Mouse (Mus musculus): ENCODE measurements around the gene Dync2h1.
"Not testable (repeated sequence)": the region's sequence is repeated elsewhere in the genome, so short reads cannot be mapped to it uniquely, and the experiment has no call there.

Gene Dync2h1

GRCm38 (mm10) chr9:7184172-7184896 is at the start of gene Dync2h1, which contains the start of gene Dcun1d5:
Gene Dync2h1, minus strand, starts transcription at chr9:7184446.
Gene Dcun1d5, plus strand, starts transcription at chr9:7184520.
- peak; percentile 90 for DNase-seq (ENCODE audit: low spot score)

GRCm38 (mm10) chr9:7221460-7221859 is 37.2 kb upstream of the Dync2h1 start:
- no peak for DNase-seq (ENCODE audit: low spot score)

GRCm38 (mm10) chr9:7221024-7221423 is 36.8 kb upstream of the Dync2h1 start:
- DNase-seq (ENCODE audit: low spot score) = no peak

- DNase-seq (ENCODE audit: low spot score) = peak; percentile 14
These were observed 32.0 kb upstream of the Dync2h1 start for GRCm38 (mm10) chr9:7216240-7216639.

GRCm38 (mm10) chr9:7190694-7191093 is 6.4 kb upstream of the Dync2h1 start:
- DNase-seq (ENCODE audit: low spot score) = not testable (repeated sequence)

GRCm38 (mm10) chr9:7184897-7185291 is 648 bp upstream of the Dync2h1 start:
- peak; percentile 27 for DNase-seq (ENCODE audit: low spot score)

GRCm38 (mm10) chr9:7176618-7177610 is 7.3 kb downstream of the Dync2h1 start:
- peak; percentile 74 for DNase-seq (ENCODE audit: low spot score)

- DNase-seq (ENCODE audit: low spot score) = no peak
These were observed 10.5 kb downstream of the Dync2h1 start for GRCm38 (mm10) chr9:7173756-7174155.

GRCm38 (mm10) chr9:7167339-7167998 is 16.8 kb downstream of the Dync2h1 start:
- peak; percentile 30 for DNase-seq (ENCODE audit: low spot score)

- no peak for DNase-seq (ENCODE audit: low spot score)
These were observed 23.6 kb downstream of the Dync2h1 start for GRCm38 (mm10) chr9:7160688-7161087.

GRCm38 (mm10) chr9:7159718-7160117 is 24.5 kb downstream of the Dync2h1 start:
- DNase-seq (ENCODE audit: low spot score) = no peak

GRCm38 (mm10) chr9:7158605-7159004 is 25.6 kb downstream of the Dync2h1 start:
- no peak for DNase-seq (ENCODE audit: low spot score)

GRCm38 (mm10) chr9:7154391-7154790 is 29.9 kb downstream of the Dync2h1 start:
- DNase-seq (ENCODE audit: low spot score) = no peak

- DNase-seq (ENCODE audit: low spot score) = no peak
These were observed 61.4 kb downstream of the Dync2h1 start for GRCm38 (mm10) chr9:7122863-7123262.

- DNase-seq (ENCODE audit: low spot score) = no peak
These were observed 74.1 kb downstream of the Dync2h1 start for GRCm38 (mm10) chr9:7110166-7110565.

GRCm38 (mm10) chr9:7101361-7101760 is 82.9 kb downstream of the Dync2h1 start:
- no peak for DNase-seq (ENCODE audit: low spot score)

- no peak for DNase-seq (ENCODE audit: low spot score)
These were observed 109.6 kb downstream of the Dync2h1 start for GRCm38 (mm10) chr9:7074625-7075024.

GRCm38 (mm10) chr9:7070846-7071245 is 113.4 kb downstream of the Dync2h1 start:
- no peak for DNase-seq (ENCODE audit: low spot score)

- DNase-seq (ENCODE audit: low spot score) = peak; percentile 42
These were observed 133.7 kb downstream of the Dync2h1 start for GRCm38 (mm10) chr9:7050588-7050987.

- DNase-seq (ENCODE audit: low spot score) = no peak
These were observed 141.5 kb downstream of the Dync2h1 start for GRCm38 (mm10) chr9:7042635-7043273.

GRCm38 (mm10) chr9:7041231-7041630 is 143.0 kb downstream of the Dync2h1 start:
- no peak for DNase-seq (ENCODE audit: low spot score)

GRCm38 (mm10) chr9:7032553-7032952 is 151.7 kb downstream of the Dync2h1 start:
- DNase-seq (ENCODE audit: low spot score) = no peak
